Mouse (Mus musculus): ENCODE data around the gene Ikbke. TPM values are rescaled to one million over a fixed set of nuclear protein-coding genes. Genes with fewer than 3 reads are reported as not detected.

Ikbke gene
- polyA plus RNA-seq, 1 experiment from 2014 or later: 0.21 TPM

DNA sequence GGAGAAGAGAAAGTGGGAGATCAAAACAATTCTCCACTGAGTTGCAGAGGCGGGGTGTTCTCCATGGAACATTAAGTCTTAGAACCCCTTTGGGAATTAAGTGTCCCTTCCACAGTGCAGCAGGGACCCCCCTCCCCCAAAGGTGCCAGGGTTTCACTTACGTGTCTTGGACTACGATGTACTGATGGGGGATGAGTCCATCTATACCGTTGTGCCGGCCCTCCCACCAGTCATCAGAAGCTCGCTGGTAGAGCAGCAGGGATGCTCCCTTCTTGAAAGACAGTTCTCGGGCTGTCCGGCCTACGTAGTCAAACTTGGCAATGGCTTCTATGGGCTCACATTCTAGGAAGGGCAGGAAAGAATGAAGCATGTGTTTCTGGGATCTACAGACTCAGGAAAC lies 18.8 kb upstream of the Ikbke start:
- H3K36me3 ChIP-seq (ENCODE audit: poor library complexity, severe bottlenecking): peaks cover 63% of the 10 kb centered on the region
- ATAC-seq: no peak
- 94% methylated on average over 9 of the region's 9 CpGs for WGBS

DNA sequence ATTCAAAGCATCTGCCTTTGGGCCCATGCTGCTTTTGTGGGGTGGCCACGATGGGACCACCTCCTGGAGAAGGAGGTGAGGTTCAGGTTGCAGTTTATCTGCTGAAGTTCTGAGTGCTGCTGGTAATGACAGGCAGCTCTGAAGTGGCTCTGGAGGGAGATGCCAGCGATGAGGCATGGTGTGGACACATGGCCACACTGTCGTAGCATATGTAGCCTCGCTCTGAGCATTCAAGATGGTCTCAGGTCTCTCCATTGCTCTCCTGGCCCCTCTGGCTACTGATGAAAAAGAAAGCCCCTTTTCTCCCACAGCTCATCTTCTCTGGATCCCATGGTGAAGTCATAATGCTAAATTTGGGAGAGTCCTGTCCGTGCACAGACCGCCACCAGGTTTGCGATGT lies 17.3 kb upstream of the Ikbke start:
- no peaks in the 10 kb centered on the region for H3K4me1 ChIP-seq
- H3K36me3 ChIP-seq (ENCODE audit: poor library complexity, severe bottlenecking): peaks cover 73% of the 10 kb centered on the region
- no peak overlapping the region for H3K4me3 ChIP-seq
- no peak overlapping the region for H3K4me2 ChIP-seq
- H3K9ac ChIP-seq: no peak overlapping the region
- H3K27me3 ChIP-seq: no peaks in the 10 kb centered on the region
- 94% methylated on average over 7 of the region's 7 CpGs for WGBS
- H3K9me3 ChIP-seq (replicated peaks): no peaks in the 10 kb centered on the region
- no peak for ATAC-seq
- H3K27ac ChIP-seq: no peak overlapping the region

More for the DNA sequence above, 18.8 kb upstream of the Ikbke start:
- H3K4me3 ChIP-seq: no peak overlapping the region
- H3K4me2 ChIP-seq: no peak overlapping the region
- no peaks in the 10 kb centered on the region for H3K4me1 ChIP-seq
- no peaks in the 10 kb centered on the region for H3K27me3 ChIP-seq
- H3K9me3 ChIP-seq (replicated peaks): no peaks in the 10 kb centered on the region
- no peak overlapping the region for H3K9ac ChIP-seq
- H3K27ac ChIP-seq: no peak overlapping the region

- Histone ChIP-seq H3K4me2 (no peak overlapping the region), H3K27me3 (no peaks in the 10 kb centered on the region), H3K4me1 (no peaks in the 10 kb centered on the region), H3K9me3 (replicated peaks) (no peaks in the 10 kb centered on the region), H3K9ac (no peak overlapping the region), H3K4me3 (no peak overlapping the region), H3K27ac (no peak overlapping the region), H3K36me3 (ENCODE audit: poor library complexity, severe bottlenecking) (peaks cover 70% of the 10 kb centered on the region)
- WGBS: 66% methylated on average over 8 of the region's 8 CpGs
- no peak for ATAC-seq
These were observed 15.8 kb upstream of the Ikbke start for GRCm38 (mm10) chr1:131295200-131295599.

DNA sequence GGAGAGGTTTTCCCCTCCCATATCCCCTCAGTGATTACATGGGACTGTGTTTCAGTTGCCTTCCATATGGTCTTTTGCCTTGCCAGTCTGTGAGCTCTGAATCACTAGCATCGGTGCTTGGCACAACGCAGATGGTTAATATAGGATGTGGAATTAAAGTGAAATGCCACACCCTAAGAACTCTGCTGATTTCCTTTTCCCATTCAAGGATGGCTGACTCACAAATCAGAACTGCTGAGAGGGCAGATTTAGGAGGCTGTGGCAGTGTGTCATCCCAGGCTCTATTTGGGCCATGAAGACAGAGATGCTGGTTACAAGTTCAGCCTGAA lies 14.5 kb upstream of the Ikbke start:
- 90% methylated on average over 2 of the region's 2 CpGs for WGBS
- H3K36me3 ChIP-seq (ENCODE audit: poor library complexity, severe bottlenecking): peaks cover 67% of the 10 kb centered on the region
- no peaks in the 10 kb centered on the region for H3K4me1 ChIP-seq
- no peak overlapping the region for H3K9ac ChIP-seq
- no peak overlapping the region for H3K4me3 ChIP-seq
- H3K4me2 ChIP-seq: no peak overlapping the region
- no peaks in the 10 kb centered on the region for H3K9me3 ChIP-seq (replicated peaks)
- H3K27me3 ChIP-seq: no peaks in the 10 kb centered on the region
- 0 out of 2 replicates have a peak overlapping the region, but pooled peaks have one; percentile 5 for H3K27ac ChIP-seq
- ATAC-seq: peak; percentile 72; the same call in 1 of the 2 replicates

DNA sequence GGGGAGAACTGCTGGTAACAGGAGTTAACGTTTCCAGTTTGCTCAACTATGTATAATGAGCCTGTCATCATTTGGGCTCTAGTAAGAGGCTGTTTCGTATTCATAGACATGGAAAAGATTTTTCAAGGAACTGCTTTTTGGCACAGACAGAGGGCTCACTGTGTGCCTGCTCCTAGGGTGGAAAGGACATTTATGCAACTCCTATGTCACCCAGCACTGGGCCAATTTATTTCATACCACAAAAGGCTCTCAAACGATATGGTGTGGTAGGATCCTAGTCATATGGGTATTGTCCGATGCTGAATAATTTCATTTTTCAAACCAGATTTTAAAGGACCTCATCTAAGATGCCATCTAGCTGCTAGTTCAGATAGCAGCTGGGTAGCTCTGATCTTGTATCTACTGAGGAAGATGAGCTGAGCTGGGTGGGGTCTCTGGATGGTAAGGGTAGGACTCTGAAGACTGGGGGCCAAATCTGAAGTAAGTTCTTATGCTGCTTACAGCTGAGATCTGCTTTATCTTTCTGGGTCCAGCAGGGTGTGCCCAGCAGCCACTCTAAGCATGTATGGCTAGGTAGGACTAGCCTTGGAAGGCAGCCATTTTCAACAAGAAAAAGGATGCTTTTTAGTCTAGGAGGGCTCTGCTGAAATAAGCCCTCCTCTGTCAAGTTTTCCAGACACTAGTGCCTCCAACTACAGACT lies 14.0 kb upstream of the Ikbke start:
- no peaks in the 10 kb centered on the region for H3K27me3 ChIP-seq
- H3K9me3 ChIP-seq (replicated peaks): no peaks in the 10 kb centered on the region
- 89% methylated on average over 4 of the region's 4 CpGs for WGBS
- no peak overlapping the region for H3K9ac ChIP-seq
- no peak overlapping the region for H3K4me3 ChIP-seq
- no peak for ATAC-seq
- no peak overlapping the region for H3K27ac ChIP-seq
- no peaks in the 10 kb centered on the region for H3K4me1 ChIP-seq
- no peak overlapping the region for H3K4me2 ChIP-seq
- peaks cover 69% of the 10 kb centered on the region for H3K36me3 ChIP-seq (ENCODE audit: poor library complexity, severe bottlenecking)

DNA sequence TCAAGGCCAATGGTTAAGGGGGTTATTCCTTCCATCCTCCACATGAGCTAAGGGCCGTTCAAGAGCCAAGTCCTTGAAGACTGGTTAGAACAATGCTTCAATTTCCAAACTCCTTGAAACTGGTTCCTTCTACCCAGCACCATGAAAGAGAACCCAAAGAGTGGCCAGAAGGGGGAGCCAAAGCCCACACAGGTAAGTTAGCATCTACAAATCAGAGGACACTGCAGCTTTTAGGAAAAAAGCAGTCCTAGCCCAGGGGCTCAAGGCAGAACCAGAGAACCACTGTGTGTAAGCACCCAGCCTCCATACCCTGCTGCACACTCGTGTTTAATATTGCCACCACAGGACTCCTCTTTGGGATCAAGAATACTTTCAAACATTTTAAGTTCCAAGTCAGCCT lies 11.2 kb upstream of the Ikbke start:
- no peak overlapping the region for H3K9ac ChIP-seq
- H3K27ac ChIP-seq: no peak overlapping the region
- no peak overlapping the region for H3K4me2 ChIP-seq
- H3K9me3 ChIP-seq (replicated peaks): no peaks in the 10 kb centered on the region
- H3K4me3 ChIP-seq: no peak overlapping the region
- WGBS: 42% methylated on average over 2 of the region's 2 CpGs
- H3K27me3 ChIP-seq: no peaks in the 10 kb centered on the region
- peak; percentile 31; the same call in 1 of the 2 replicates for ATAC-seq
- no peaks in the 10 kb centered on the region for H3K4me1 ChIP-seq
- peaks cover 58% of the 10 kb centered on the region for H3K36me3 ChIP-seq (ENCODE audit: poor library complexity, severe bottlenecking)

GRCm38 (mm10) chr1:131288938-131289337 lies 9.5 kb upstream of the Ikbke start:
- no peak for ATAC-seq
- no peak overlapping the region for H3K4me2 ChIP-seq
- no peak overlapping the region for H3K9ac ChIP-seq
- H3K36me3 ChIP-seq (ENCODE audit: poor library complexity, severe bottlenecking): peaks cover 44% of the 10 kb centered on the region
- H3K4me1 ChIP-seq: no peaks in the 10 kb centered on the region
- no peak overlapping the region for H3K4me3 ChIP-seq
- no peaks in the 10 kb centered on the region for H3K9me3 ChIP-seq (replicated peaks)
- H3K27me3 ChIP-seq: no peaks in the 10 kb centered on the region
- WGBS: 88% methylated on average over 6 of the region's 6 CpGs
- H3K27ac ChIP-seq: no peak overlapping the region

- H3K4me1 ChIP-seq: no peaks in the 10 kb centered on the region
- no peak overlapping the region for H3K4me2 ChIP-seq
- ATAC-seq: no peak
- peaks cover 39% of the 10 kb centered on the region for H3K36me3 ChIP-seq (ENCODE audit: poor library complexity, severe bottlenecking)
- H3K9me3 ChIP-seq (replicated peaks): no peaks in the 10 kb centered on the region
- no peak overlapping the region for H3K27ac ChIP-seq
- no peak overlapping the region for H3K4me3 ChIP-seq
- 72% methylated on average over 2 of the region's 2 CpGs for WGBS
- H3K27me3 ChIP-seq: no peaks in the 10 kb centered on the region
- no peak overlapping the region for H3K9ac ChIP-seq
These were observed 7.9 kb upstream of the Ikbke start for GRCm38 (mm10) chr1:131287267-131287666.

DNA sequence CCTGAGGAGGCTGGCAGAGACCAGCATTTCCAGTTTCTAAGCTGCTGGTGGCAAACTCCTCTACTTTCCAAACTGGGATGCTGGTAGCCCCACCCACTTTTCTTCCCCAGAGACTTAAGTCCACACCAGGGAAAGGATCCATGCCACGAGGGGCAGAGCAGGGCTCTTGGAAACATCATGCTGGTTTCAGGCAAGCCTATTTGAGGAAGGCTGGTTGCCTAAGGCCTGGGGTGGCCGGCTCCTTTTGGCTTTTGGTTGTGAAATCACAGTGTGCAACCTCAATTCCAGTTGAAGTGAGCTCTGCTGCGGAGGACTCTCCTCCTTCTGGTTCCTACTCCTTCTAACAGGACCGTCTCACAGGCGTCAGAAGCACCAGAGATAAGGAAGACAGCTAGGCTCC lies 7.4 kb upstream of the Ikbke start:
- H3K27me3 ChIP-seq: no peaks in the 10 kb centered on the region
- H3K4me3 ChIP-seq: no peak overlapping the region
- WGBS: 82% methylated on average over 5 of the region's 5 CpGs
- no peak overlapping the region for H3K27ac ChIP-seq
- no peak overlapping the region for H3K9ac ChIP-seq
- H3K4me2 ChIP-seq: no peak overlapping the region
- no peak for ATAC-seq
- no peaks in the 10 kb centered on the region for H3K9me3 ChIP-seq (replicated peaks)
- H3K4me1 ChIP-seq: no peaks in the 10 kb centered on the region
- H3K36me3 ChIP-seq (ENCODE audit: poor library complexity, severe bottlenecking): peaks cover 35% of the 10 kb centered on the region

- H3K4me2 ChIP-seq: no peak overlapping the region
- 90% methylated on average over 4 of the region's 4 CpGs for WGBS
- H3K4me1 ChIP-seq: no peaks in the 10 kb centered on the region
- H3K4me3 ChIP-seq: no peak overlapping the region
- H3K9me3 ChIP-seq (replicated peaks): no peaks in the 10 kb centered on the region
- H3K9ac ChIP-seq: no peak overlapping the region
- no peaks in the 10 kb centered on the region for H3K27me3 ChIP-seq
- H3K27ac ChIP-seq: no peak overlapping the region
- peaks cover 27% of the 10 kb centered on the region for H3K36me3 ChIP-seq (ENCODE audit: poor library complexity, severe bottlenecking)
- ATAC-seq: no peak
These were observed 5.2 kb upstream of the Ikbke start for GRCm38 (mm10) chr1:131284616-131285015.

DNA sequence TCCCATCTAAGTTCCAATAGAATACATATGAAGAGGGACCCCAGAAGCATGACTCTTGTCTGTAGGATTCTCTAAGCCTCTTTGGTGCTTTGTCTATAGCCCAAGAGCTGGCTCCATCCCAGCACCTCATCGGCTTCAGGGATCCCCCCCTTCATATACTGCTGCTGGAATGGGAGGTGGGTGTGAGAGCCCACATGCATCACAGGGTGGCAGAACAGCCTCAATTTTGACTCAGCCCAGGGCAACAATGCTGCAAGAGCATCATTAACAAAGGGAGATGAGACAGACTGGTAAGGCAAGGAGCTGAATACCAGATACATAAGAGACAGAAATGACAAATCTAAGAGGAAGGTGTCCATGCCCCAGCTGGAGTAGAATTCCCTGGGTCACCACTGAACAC lies 4.8 kb upstream of the Ikbke start:
- Histone ChIP-seq H3K4me1 (no peaks in the 10 kb centered on the region), H3K27me3 (no peaks in the 10 kb centered on the region), H3K4me2 (no peak overlapping the region), H3K36me3 (ENCODE audit: poor library complexity, severe bottlenecking) (peaks cover 22% of the 10 kb centered on the region), H3K9ac (no peak overlapping the region), H3K9me3 (replicated peaks) (no peaks in the 10 kb centered on the region), H3K27ac (no peak overlapping the region), H3K4me3 (no peak overlapping the region)
- peak; percentile 28; the same call in 1 of the 2 replicates for ATAC-seq
- 75% methylated on average over 1 of the region's 1 CpGs for WGBS

GRCm38 (mm10) chr1:131281731-131282130 lies 2.3 kb upstream of the Ikbke start:
- Histone ChIP-seq H3K27ac (no peak overlapping the region), H3K9me3 (replicated peaks) (no peaks in the 10 kb centered on the region), H3K4me1 (no peaks in the 10 kb centered on the region), H3K4me3 (no peak overlapping the region), H3K27me3 (no peaks in the 10 kb centered on the region), H3K9ac (no peak overlapping the region), H3K36me3 (ENCODE audit: poor library complexity, severe bottlenecking) (peaks cover 11% of the 10 kb centered on the region), H3K4me2 (no peak overlapping the region)
- WGBS: 55% methylated on average over 4 of the region's 4 CpGs
- no peak for ATAC-seq

DNA sequence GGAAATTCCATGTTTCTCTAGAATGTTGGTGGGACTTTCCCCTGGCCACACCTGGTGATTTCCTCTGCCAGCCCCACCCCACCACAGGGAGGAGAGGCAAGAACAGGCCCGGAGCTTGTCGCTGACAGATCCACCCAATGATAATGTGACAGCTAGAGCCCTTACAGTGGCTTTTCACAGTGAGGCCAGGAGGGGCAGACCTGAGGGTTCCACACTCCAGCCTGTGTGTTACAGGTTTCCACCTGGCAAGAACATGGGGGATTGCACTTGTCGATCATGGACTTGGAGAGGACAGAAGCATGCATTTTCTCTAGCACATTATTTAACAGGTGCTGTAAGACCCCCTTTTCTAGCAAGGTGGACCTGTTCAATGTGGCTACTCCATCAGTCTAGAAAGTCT lies 874 bp upstream of the Ikbke start:
- Histone ChIP-seq H3K4me1 (no peaks in the 10 kb centered on the region), H3K9me3 (replicated peaks) (no peaks in the 10 kb centered on the region), H3K4me2 (no peak overlapping the region), H3K9ac (no peak overlapping the region), H3K36me3 (ENCODE audit: poor library complexity, severe bottlenecking) (no peaks in the 10 kb centered on the region), H3K4me3 (no peak overlapping the region), H3K27me3 (no peaks in the 10 kb centered on the region), H3K27ac (no peak overlapping the region)
- ATAC-seq: no peak
- 64% methylated on average over 3 of the region's 3 CpGs for WGBS

All from forebrain, embryonic 13.5 days (tissue).